In genomic region chr14:60777485-60777919, GRCm38 (mm10) we compare ENCODE assay signal across 16 mouse cellular contexts. TPM values are rescaled to one million over a fixed set of nuclear protein-coding genes. Genes with fewer than 3 reads are reported as not detected.
DNase-seq lines count a peak whose midpoint lies in the region; ATAC-seq and TF ChIP-seq lines count a peak whose summit lies in the region.
"Had no signal": no experiment of that assay in that cellular context is flagged by ENCODE, and none has a peak within 500 bp of the region (broad histone marks: within the 10 kb centered on the region; RNA-seq: fewer than 3 reads in every experiment).

No protein-coding gene starts in this region.

- no peaks in the 10 kb centered on the region for H3K36me3 ChIP-seq in G1E (replicated peaks)
- no peaks in the 10 kb centered on the region for H3K36me3 ChIP-seq in stomach, postnatal 0 days (ENCODE audit: control insufficient read depth, insufficient read depth, low read length)
- H3K36me3 ChIP-seq: heart, embryonic 13.5 days; hindbrain, embryonic 10.5 days; intestine, embryonic 15.5 days had no signal

- TF ChIP-seq CTCF in G1E (IDR thresholded peaks at IDR 0.05; ENCODE audit: low read depth, low read length), result no peak
- no peak for TF ChIP-seq CTCF in stomach, postnatal 0 days (IDR thresholded peaks at IDR 0.05; ENCODE audit: low read depth)

- peaks cover 14% of the 10 kb centered on the region for H3K4me1 ChIP-seq in G1E (ENCODE audit: insufficient read depth, low read depth, low read length)
- no peaks in the 10 kb centered on the region for H3K4me1 ChIP-seq in stomach, postnatal 0 days (replicated peaks; ENCODE audit: control insufficient read depth, insufficient read depth)
- H3K4me1 ChIP-seq: intestine, embryonic 15.5 days had no signal

- H3K4me3 ChIP-seq in G1E (ENCODE audit: low read depth, low read length), result no peak overlapping the region
- H3K4me3 ChIP-seq in stomach, postnatal 0 days (ENCODE audit: low read depth, low read length), result no peak overlapping the region
- H3K4me3 ChIP-seq: erythroblast, embryonic 14.5 days; heart, embryonic 13.5 days; hindbrain, embryonic 10.5 days; intestine, embryonic 15.5 days had no signal

- H3K4me2 ChIP-seq in stomach, postnatal 0 days (replicated peaks; ENCODE audit: low read depth), result no peak overlapping the region
- H3K4me2 ChIP-seq: heart, embryonic 13.5 days; intestine, embryonic 15.5 days; lung, embryonic 14.5 days had no signal

- H3K9ac ChIP-seq in stomach, postnatal 0 days (ENCODE audit: low read length), result no peak overlapping the region
- H3K9ac ChIP-seq: heart, embryonic 13.5 days; intestine, embryonic 15.5 days; lung, embryonic 14.5 days had no signal

- peak; percentile 40; the same call in 1 of the 2 replicates for ATAC-seq in G1E (ENCODE audit: extremely low read depth, insufficient number of reproducible peaks, low FRiP score, poor library complexity, severe bottlenecking)
- ATAC-seq in megakaryocyte, adult 5-6 weeks (ENCODE audit: poor library complexity, severe bottlenecking), result peak; percentile 77
- no peak for ATAC-seq in stomach, postnatal 0 days (ENCODE audit: low FRiP score, low TSS enrichment)
- ATAC-seq: forebrain, embryonic 16.5 days; intestine, embryonic 15.5 days had no signal

- 86% methylated on average over 5 of the region's 5 CpGs for WGBS in stomach, postnatal 0 days

- no peak for DNase-seq in G1E (ENCODE audit: low spot score)
- peak; percentile 38 for DNase-seq in brain, adult 2 months (ENCODE audit: low read depth, low spot score)
- peak; percentile 32 to 53 for DNase-seq in thymus, postnatal 36 days
- DNase-seq in cerebellum, adult 11 months, result no peak
- no peak for DNase-seq in kidney, postnatal 10 days
- DNase-seq in stomach, postnatal 0 days (ENCODE audit: low spot score), result no peak
- DNase-seq: cerebellum, adult 8-10 months; gastrocnemius, postnatal 14 days; left cerebral cortex, postnatal 4 days; lung, embryonic 14.5 days had no signal

- no peak overlapping the region for H3K27ac ChIP-seq in stomach, postnatal 0 days (replicated peaks)
- H3K27ac ChIP-seq: heart, embryonic 13.5 days; hindbrain, embryonic 10.5 days; intestine, embryonic 15.5 days had no signal

- TF ChIP-seq EP300 in stomach, postnatal 0 days (optimal IDR thresholded peaks at IDR 0.05), result no peak

- H3K9me3 ChIP-seq in G1E (replicated peaks), result 0 out of 2 replicates have a peak, but pooled peaks cover 3% of the 10 kb centered on the region
- no peaks in the 10 kb centered on the region for H3K9me3 ChIP-seq in stomach, postnatal 0 days (ENCODE audit: control insufficient read depth, low read length)
- H3K9me3 ChIP-seq: heart, embryonic 13.5 days; hindbrain, embryonic 10.5 days; intestine, embryonic 15.5 days had no signal

- peaks cover 13% of the 10 kb centered on the region; the same call in 1 of the 2 replicates for H3K27me3 ChIP-seq in G1E (ENCODE audit: insufficient read depth, low read length)
- no peaks in the 10 kb centered on the region for H3K27me3 ChIP-seq in stomach, postnatal 0 days (ENCODE audit: control insufficient read depth, insufficient read depth, low read length)
- H3K27me3 ChIP-seq: intestine, embryonic 15.5 days had no signal

RNA-seq across cellular contexts. Expression of gene Mipep, which starts 6.9 kb away (rescaled TPM):
- total RNA-seq in G1E (2014; fragmentation: Nextera tagmentation) (14.3 and 17.7 TPM in 2 replicates), G1E (2017) (17.3 and 19.3 TPM in 2 replicates)
- polyA plus RNA-seq in G1E (2012), result 13.7 and 18.7 TPM in 2 replicates
- total RNA-seq in megakaryocyte, adult 5-6 weeks (2015), result 6.1 and 7.5 TPM in 2 replicates
- total RNA-seq in megakaryocyte, adult 5-6 weeks (2017), result 11.4 and 12.0 TPM in 2 replicates
- 9.8 and 9.9 TPM in 2 replicates for polyA plus RNA-seq in stomach, postnatal 0 days (2015; fragmentation: Nextera tagmentation; extraction: Ambion mirVana)

RNA-seq across cellular contexts. Expression of gene C1qtnf9, which starts 9.6 kb away (rescaled TPM):
- total RNA-seq in G1E (2014; fragmentation: Nextera tagmentation) (not detected in 2 replicates), G1E (2017) (0.12 and 0.16 TPM in 2 replicates)
- polyA plus RNA-seq in G1E (2012), result not detected in 2 replicates
- total RNA-seq in megakaryocyte, adult 5-6 weeks (2015), result not detected in 2 replicates
- total RNA-seq in megakaryocyte, adult 5-6 weeks (2017), result not detected in 2 replicates
- 3.0 and 3.1 TPM in 2 replicates for polyA plus RNA-seq in stomach, postnatal 0 days (2015; fragmentation: Nextera tagmentation; extraction: Ambion mirVana)
- polyA plus RNA-seq: forebrain, embryonic 16.5 days had no signal

Comparison
In these comparisons a context has a peak if more than half of its experiments do, and no peak if none do; other contexts are left out.
1. DNase-seq: peak in brain, adult 2 months (single experiment) and thymus, postnatal 36 days (2 of 2); none in G1E (single experiment), cerebellum, adult 11 months (single experiment), kidney, postnatal 10 days (single experiment) and stomach, postnatal 0 days (single experiment).